Mouse (Mus musculus): Measurements from ENCODE around the gene Kndc1. TPM values are rescaled to one million over a fixed set of nuclear protein-coding genes. Genes with fewer than 3 reads are reported as not detected.
A peak's percentile ranks its signal among the peaks of the same experiment; 100 is the strongest.

Kndc1 gene
- polyA plus RNA-seq, 1 experiment from 2014 or later: 15.5 TPM

MicroRNAs within 50 kb of the gene (microRNA counts, 519-probe panel; counts per million panel counts)
- microRNA mmu-miR-202-3p (1,825 counts per million, percentile 33 among the panel's probes with 10 or more counts), microRNA mmu-miR-202-5p (2,019 counts per million, percentile 43 among the panel's probes with 10 or more counts)

Small RNA genes lying within 50 kb of the gene (microRNA-seq; reads per million reads assigned to microRNA genes)
- gene Mir202: 1.6 reads per million
- not detected for gene Mir7062
- not detected for gene mmu-mir-7686

Other genes with a start within 250 kb of the Kndc1 start
- gene Cfap46, start 210.9 kb upstream of the Kndc1 start, polyA plus RNA-seq (2015; fragmentation: Nextera tagmentation; extraction: Ambion mirVana): 1.6 and 3.2 TPM in 2 replicates
- 31.1 and 34.1 TPM in 2 replicates for gene Adgra1, start 60.5 kb upstream of the Kndc1 start, polyA plus RNA-seq (2015; fragmentation: Nextera tagmentation; extraction: Ambion mirVana)
- gene Utf1, start 49.1 kb downstream of the Kndc1 start, polyA plus RNA-seq (2015; fragmentation: Nextera tagmentation; extraction: Ambion mirVana): 1.6 TPM in 1 of 2 replicates, not detected in the other
- 0.82 and 1.2 TPM in 2 replicates for gene 6430531B16Rik, start 84.1 kb downstream of the Kndc1 start, polyA plus RNA-seq (2015; fragmentation: Nextera tagmentation; extraction: Ambion mirVana)
- gene Adam8, start 97.9 kb downstream of the Kndc1 start, polyA plus RNA-seq (2015; fragmentation: Nextera tagmentation; extraction: Ambion mirVana): 2.8 and 3.2 TPM in 2 replicates
- gene Zfp511, start 141.7 kb downstream of the Kndc1 start, polyA plus RNA-seq (2015; fragmentation: Nextera tagmentation; extraction: Ambion mirVana): 53.0 and 57.2 TPM in 2 replicates
- 51.6 TPM in 2 replicates for gene Tubgcp2, start 142.0 kb downstream of the Kndc1 start, polyA plus RNA-seq (2015; fragmentation: Nextera tagmentation; extraction: Ambion mirVana)
- 2.8 and 3.3 TPM in 2 replicates for gene Msx3, start 154.4 kb downstream of the Kndc1 start, polyA plus RNA-seq (2015; fragmentation: Nextera tagmentation; extraction: Ambion mirVana)
- gene Caly, start 187.9 kb downstream of the Kndc1 start, polyA plus RNA-seq (2015; fragmentation: Nextera tagmentation; extraction: Ambion mirVana): 293 and 360 TPM in 2 replicates
- 7.2 TPM in 1 of 2 replicates, not detected in the other for gene Prap1, start 198.7 kb downstream of the Kndc1 start, polyA plus RNA-seq (2015; fragmentation: Nextera tagmentation; extraction: Ambion mirVana)
- 48.1 and 51.2 TPM in 2 replicates for gene Fuom, start 207.7 kb downstream of the Kndc1 start, polyA plus RNA-seq (2015; fragmentation: Nextera tagmentation; extraction: Ambion mirVana)
- 10.7 and 14.7 TPM in 2 replicates for gene Paox, start 221.1 kb downstream of the Kndc1 start, polyA plus RNA-seq (2015; fragmentation: Nextera tagmentation; extraction: Ambion mirVana)
- gene Echs1, start 221.8 kb downstream of the Kndc1 start, polyA plus RNA-seq (2015; fragmentation: Nextera tagmentation; extraction: Ambion mirVana): 116 and 121 TPM in 2 replicates
- 30.0 and 32.1 TPM in 2 replicates for gene Mtg1, start 242.9 kb downstream of the Kndc1 start, polyA plus RNA-seq (2015; fragmentation: Nextera tagmentation; extraction: Ambion mirVana)